Mouse (Mus musculus) CH12.LX (cell line): ENCODE measurements around the gene Kirrel3. TPM values are rescaled to one million over a fixed set of nuclear protein-coding genes. Genes with fewer than 3 reads are reported as not detected.

ENCODE experiments used
- DNase-seq: peaks from one replicate; pipeline ENCODE4 v3.0.0-alpha.2; 2013; ENCODE audit errors: extremely low read depth
- H3K27ac ChIP-seq: 2 replicates; pipeline ENCODE4 v1.5.1; 2012; ENCODE audit warnings: low read depth, mild to moderate bottlenecking, control low read depth, moderate library complexity; ENCODE audit not compliant: insufficient read depth
- H3K27me3 ChIP-seq: replicated peaks from 2 replicates; pipeline ENCODE3; 2012; ENCODE audit warnings: inconsistent platforms
- H3K36me3 ChIP-seq, 2 experiments: replicated peaks in 1 of 2; 2 replicates each; pipeline versions ENCODE3 to v1.6.1; 2012; ENCODE audit warnings: inconsistent platforms in 1 of 2, low read length in 1 of 2, mild to moderate bottlenecking in 1 of 2, mixed read lengths in 1 of 2, moderate library complexity in 1 of 2; ENCODE audit not compliant: control insufficient read depth in 1 of 2, insufficient read depth in 1 of 2
- H3K4me1 ChIP-seq, 2 experiments: 2 replicates each; pipeline ENCODE4 v1.6.1; 2012; ENCODE audit warnings: inconsistent platforms in 1 of 2, moderate library complexity in 1 of 2; ENCODE audit not compliant: insufficient read depth in 2 of 2, control insufficient read depth in 1 of 2
- H3K4me2 ChIP-seq: 2 replicates; pipeline ENCODE4 v1.6.1; 2012; ENCODE audit warnings: low read depth, mild to moderate bottlenecking, control low read depth; ENCODE audit not compliant: poor library complexity, insufficient read depth, severe bottlenecking
- H3K4me3 ChIP-seq, 3 experiments: fragments of 150-350 bp in 1 of 3; sonication (generic) in 1 of 3; replicated peaks in 1 of 3; 2 replicates each; pipeline versions ENCODE3 to v1.5.1; 2011 to 2012; ENCODE audit warnings: low read depth in 2 of 3, low read length in 2 of 3, mild to moderate bottlenecking in 2 of 3, moderate library complexity in 2 of 3, control low read depth in 1 of 3, improper control_type of control experiment in 1 of 3, inconsistent platforms in 1 of 3, mixed read lengths in 1 of 3; ENCODE audit not compliant: poor library complexity in 1 of 3
- H3K79me2 ChIP-seq: replicated peaks from 2 replicates; pipeline ENCODE4 v1.6.1; 2012; ENCODE audit warnings: mild to moderate bottlenecking, moderate library complexity; ENCODE audit not compliant: control insufficient read depth, poor library complexity, insufficient read depth, severe bottlenecking; ENCODE audit errors: extremely low read depth
- H3K9ac ChIP-seq: 2 replicates; pipeline ENCODE4 v1.6.1; 2012; ENCODE audit warnings: low read depth, mild to moderate bottlenecking, control low read depth, moderate library complexity; ENCODE audit not compliant: insufficient read depth
- H3K9me3 ChIP-seq: replicated peaks from 2 replicates; pipeline ENCODE3; 2012; ENCODE audit warnings: low read length, inconsistent platforms, mixed read lengths
- ETS1 ChIP-seq: conservative IDR thresholded peaks from 2 replicates; pipeline ENCODE4 v1.6.1; 2012; ENCODE audit warnings: low read depth, mild to moderate bottlenecking, inconsistent platforms, low read length, improper control_type of control experiment, moderate library complexity
- KAT2A ChIP-seq: IDR thresholded peaks from 2 replicates; pipeline ENCODE4 v1.6.1; 2012; ENCODE audit warnings: low read length, improper control_type of control experiment, inconsistent platforms; ENCODE audit not compliant: insufficient replicate concordance
- NRF1 ChIP-seq: IDR thresholded peaks from 2 replicates; pipeline ENCODE4 v1.6.1; 2014; ENCODE audit warnings: low read depth, mild to moderate bottlenecking, inconsistent platforms, low read length, improper control_type of control experiment, moderate library complexity
- RCOR1 ChIP-seq: conservative IDR thresholded peaks from 2 replicates; pipeline ENCODE4 v1.6.1; 2012; ENCODE audit warnings: low read depth, mild to moderate bottlenecking, inconsistent platforms, low read length, improper control_type of control experiment
- SIN3A ChIP-seq: IDR thresholded peaks from 2 replicates; pipeline ENCODE4 v1.6.1; 2012; ENCODE audit warnings: low read length, improper control_type of control experiment, inconsistent platforms
- USF1 ChIP-seq: IDR thresholded peaks from 2 replicates; pipeline ENCODE4 v1.6.1; 2014; ENCODE audit warnings: low read depth, mild to moderate bottlenecking, inconsistent platforms, low read length, improper control_type of control experiment
- USF2 ChIP-seq: conservative IDR thresholded peaks from 2 replicates; pipeline ENCODE4 v1.6.1; 2011; ENCODE audit warnings: low read depth, low read length, improper control_type of control experiment
- ZKSCAN1 ChIP-seq: IDR thresholded peaks from 2 replicates; pipeline ENCODE4 v1.6.1; 2012; ENCODE audit warnings: low read depth, inconsistent platforms, low read length, improper control_type of control experiment, borderline replicate concordance
- dilution Hi-C: fragments of 300-500 bp; cut with MboI; formaldehyde crosslinking; loops from 2 replicates; pipeline ENCODE4 v1.14.3; 2020; ENCODE audit warnings: low sequenced_read_pairs; ENCODE audit not compliant: extremely low pct_unique_long_range_greater_than_20kb, extremely low pct_ligation_motif_present
- in situ Hi-C: fragments of 300-500 bp; cut with MboI; formaldehyde crosslinking; loops from 3 replicates; pipeline ENCODE4 v1.14.3; 2019; ENCODE audit warnings: low sequenced_read_pairs, low pct_ligation_motif_present, low pct_unique_long_range_greater_than_20kb, mixed read lengths
- polyA plus RNA-seq: library from polyadenylated mRNA; unstranded; fragments of >175 nt; gene quantifications from 2 replicates; pipeline ENCODE4 v1.2.1, GENCODE M21; 2012; ENCODE audit warnings: low read depth; ENCODE audit not compliant: insufficient read length
- total RNA-seq, 2 experiments: library from RNA; depleted of rRNA; stranded (reverse); fragments of 300-350 nt in 1 of 2; fragments of >200 nt in 1 of 2; gene quantifications; 2 replicates each; pipeline ENCODE4 v1.2.3; 2012 to 2014

Gene Kirrel3
- total and polyA plus RNA-seq, 3 experiments = not detected

- H3K4me3 ChIP-seq = no peak overlapping the region
- no peak overlapping the region for H3K9ac ChIP-seq
- H3K27me3 ChIP-seq = peaks cover 65% of the 10 kb centered on the region
- no peak for DNase-seq
- no peak for TF ChIP-seq ZKSCAN1
- TF ChIP-seq KAT2A = no peak
- no peak for TF ChIP-seq USF1
- TF ChIP-seq RCOR1 = no peak
- TF ChIP-seq ETS1 = no peak
- H3K9me3 ChIP-seq = peaks cover 3% of the 10 kb centered on the region
- no peaks in the 10 kb centered on the region for H3K36me3 ChIP-seq
- H3K4me2 ChIP-seq = no peak overlapping the region
- no peak overlapping the region for H3K27ac ChIP-seq
- in situ Hi-C loops = no loop called here
- peaks cover 0 to 4% of the 10 kb centered on the region in 2 experiments; a peak in 1 of 4 replicates for H3K4me1 ChIP-seq
- no peaks in the 10 kb centered on the region for H3K79me2 ChIP-seq
- dilution Hi-C loops = no loop called here
Observed at GRCm38 (mm10) chr9:34886746-34887145, 401.1 kb downstream of the Kirrel3 start.

GRCm38 (mm10) chr9:34887196-34887595, 401.5 kb downstream of the Kirrel3 start:
- TF ChIP-seq ZKSCAN1 = no peak
- TF ChIP-seq KAT2A = no peak
- no peak for TF ChIP-seq USF2
- no peak for TF ChIP-seq ETS1
- TF ChIP-seq SIN3A = no peak

GRCm38 (mm10) chr9:34888298-34888697, 402.6 kb downstream of the Kirrel3 start:
- Histone ChIP-seq H3K27ac (no peak overlapping the region), H3K9ac (no peak overlapping the region), H3K9me3 (peaks cover 3% of the 10 kb centered on the region), H3K27me3 (peaks cover 67% of the 10 kb centered on the region), H3K79me2 (no peaks in the 10 kb centered on the region), H3K4me2 (no peak overlapping the region), H3K4me3 (no peak overlapping the region), H3K36me3 (no peaks in the 10 kb centered on the region), H3K4me1 (peaks cover 0 to 4% of the 10 kb centered on the region in 2 experiments; a peak in 1 of 4 replicates)
- dilution Hi-C loops = no loop called here
- TF ChIP-seq SIN3A (no peak), NRF1 (no peak)
- in situ Hi-C loops = no loop called here
- DNase-seq = no peak

More at GRCm38 (mm10) chr9:34887196-34887595, 401.5 kb downstream of the Kirrel3 start:
- no peak overlapping the region for H3K4me2 ChIP-seq
- H3K4me3 ChIP-seq = no peak overlapping the region
- no peaks in the 10 kb centered on the region for H3K36me3 ChIP-seq
- no peak overlapping the region for H3K27ac ChIP-seq
- peaks cover 64% of the 10 kb centered on the region for H3K27me3 ChIP-seq
- no peak for DNase-seq
- H3K9ac ChIP-seq = no peak overlapping the region
- H3K4me1 ChIP-seq = peaks cover 0 to 4% of the 10 kb centered on the region in 2 experiments; a peak in 1 of 4 replicates
- H3K9me3 ChIP-seq = peaks cover 3% of the 10 kb centered on the region
- no peaks in the 10 kb centered on the region for H3K79me2 ChIP-seq
- dilution Hi-C loops (no loop called here), in situ Hi-C loops (no loop called here)
